Mouse (Mus musculus): ENCODE measurements around the gene Efemp2. TPM values are rescaled to one million over a fixed set of nuclear protein-coding genes. Genes with fewer than 3 reads are reported as not detected.
"Not testable (repeated sequence)": the region's sequence is repeated elsewhere in the genome, so short reads cannot be mapped to it uniquely, and the experiment has no call there.

Gene Efemp2
- polyA plus RNA-seq, 1 experiment = 58.5 TPM

- no peak for DNase-seq (ENCODE audit: low read depth)
- TF ChIP-seq CTCF (IDR thresholded peaks at IDR 0.05; ENCODE audit: borderline replicate concordance, extremely low read depth, insufficient read depth, insufficient read length) (no peak), POLR2A (IDR thresholded peaks at IDR 0.05; ENCODE audit: borderline replicate concordance, extremely low read depth, insufficient read depth, insufficient read length, poor library complexity, severe bottlenecking) (no peak)
Observed at GRCm38 (mm10) chr19:5483386-5484359, 9.9 kb downstream of the Efemp2 start.

- no peak for DNase-seq (ENCODE audit: low read depth)
- TF ChIP-seq POLR2A (IDR thresholded peaks at IDR 0.05; ENCODE audit: borderline replicate concordance, extremely low read depth, insufficient read depth, insufficient read length, poor library complexity, severe bottlenecking) = no peak
- no peak for TF ChIP-seq CTCF (IDR thresholded peaks at IDR 0.05; ENCODE audit: borderline replicate concordance, extremely low read depth, insufficient read depth, insufficient read length)
Observed at GRCm38 (mm10) chr19:5484496-5484895, 10.7 kb downstream of the Efemp2 start.

GRCm38 (mm10) chr19:5485371-5485770, 11.6 kb downstream of the Efemp2 start:
- no peak for TF ChIP-seq CTCF (IDR thresholded peaks at IDR 0.05; ENCODE audit: borderline replicate concordance, extremely low read depth, insufficient read depth, insufficient read length)
- TF ChIP-seq POLR2A (IDR thresholded peaks at IDR 0.05; ENCODE audit: borderline replicate concordance, extremely low read depth, insufficient read depth, insufficient read length, poor library complexity, severe bottlenecking) = no peak
- no peak for DNase-seq (ENCODE audit: low read depth)

- DNase-seq (ENCODE audit: low read depth) = no peak
- TF ChIP-seq CTCF (IDR thresholded peaks at IDR 0.05; ENCODE audit: borderline replicate concordance, extremely low read depth, insufficient read depth, insufficient read length) = no peak
- no peak for TF ChIP-seq POLR2A (IDR thresholded peaks at IDR 0.05; ENCODE audit: borderline replicate concordance, extremely low read depth, insufficient read depth, insufficient read length, poor library complexity, severe bottlenecking)
Observed at GRCm38 (mm10) chr19:5485821-5486220, 12.1 kb downstream of the Efemp2 start.

GRCm38 (mm10) chr19:5486286-5486685, 12.5 kb downstream of the Efemp2 start:
- no peak for DNase-seq (ENCODE audit: low read depth)
- TF ChIP-seq POLR2A (IDR thresholded peaks at IDR 0.05; ENCODE audit: borderline replicate concordance, extremely low read depth, insufficient read depth, insufficient read length, poor library complexity, severe bottlenecking) (no peak), CTCF (IDR thresholded peaks at IDR 0.05; ENCODE audit: borderline replicate concordance, extremely low read depth, insufficient read depth, insufficient read length) (no peak)

GRCm38 (mm10) chr19:5486771-5487170, 13.0 kb downstream of the Efemp2 start:
- TF ChIP-seq POLR2A (IDR thresholded peaks at IDR 0.05; ENCODE audit: borderline replicate concordance, extremely low read depth, insufficient read depth, insufficient read length, poor library complexity, severe bottlenecking) (no peak), CTCF (IDR thresholded peaks at IDR 0.05; ENCODE audit: borderline replicate concordance, extremely low read depth, insufficient read depth, insufficient read length) (no peak)
- DNase-seq (ENCODE audit: low read depth) = no peak

GRCm38 (mm10) chr19:5487768-5488550, 14.2 kb downstream of the Efemp2 start, which contains the start of gene Mus81:
Gene Mus81 (minus strand): TSS chr19:5488402.
- peak; percentile 97 for DNase-seq (ENCODE audit: low read depth)
- peak; percentile 89 for TF ChIP-seq CTCF (IDR thresholded peaks at IDR 0.05; ENCODE audit: borderline replicate concordance, extremely low read depth, insufficient read depth, insufficient read length)
- TF ChIP-seq POLR2A (IDR thresholded peaks at IDR 0.05; ENCODE audit: borderline replicate concordance, extremely low read depth, insufficient read depth, insufficient read length, poor library complexity, severe bottlenecking) = peak; percentile 49; the same call in 1 of the 2 replicates

GRCm38 (mm10) chr19:5488878-5489571, 15.3 kb downstream of the Efemp2 start:
- DNase-seq (ENCODE audit: low read depth) = peak; percentile 98
- TF ChIP-seq CTCF (IDR thresholded peaks at IDR 0.05; ENCODE audit: borderline replicate concordance, extremely low read depth, insufficient read depth, insufficient read length) = peak; percentile 12; the same call in 1 of the 2 replicates
- TF ChIP-seq POLR2A (IDR thresholded peaks at IDR 0.05; ENCODE audit: borderline replicate concordance, extremely low read depth, insufficient read depth, insufficient read length, poor library complexity, severe bottlenecking) = peak; percentile 45; the same call in 1 of the 2 replicates

- DNase-seq (ENCODE audit: low read depth) = not testable (repeated sequence)
Observed at GRCm38 (mm10) chr19:5489721-5490120, 16.0 kb downstream of the Efemp2 start.

GRCm38 (mm10) chr19:5490313-5490897, 16.7 kb downstream of the Efemp2 start, which contains the start of gene Cfl1:
Gene Cfl1 (plus strand): TSS chr19:5490455.
- DNase-seq (ENCODE audit: low read depth) = peak; percentile 99
- TF ChIP-seq CTCF (IDR thresholded peaks at IDR 0.05; ENCODE audit: borderline replicate concordance, extremely low read depth, insufficient read depth, insufficient read length) = no peak
- peak; percentile 89 for TF ChIP-seq POLR2A (IDR thresholded peaks at IDR 0.05; ENCODE audit: borderline replicate concordance, extremely low read depth, insufficient read depth, insufficient read length, poor library complexity, severe bottlenecking)

All from brain, embryonic 14.5 days (tissue).